Mouse (Mus musculus) large intestine, adult 2 months (tissue): ENCODE data around the gene Hsd11b2. TPM values are rescaled to one million over a fixed set of nuclear protein-coding genes. Genes with fewer than 3 reads are reported as not detected.

Experiments
- DNase-seq: peaks from one replicate; pipeline ENCODE4 v3.0.0-alpha.2; 2012; ENCODE audit warnings: low read depth, low spot score
- WGBS: fragments of 180-500 bp; shearing (Covaris S2); methylation state at CpG from one replicate; pipeline ENCODE4 v1.1.7; 2018; 5-methylcytosine and 5-hydroxymethylcytosine counted together
- polyA plus RNA-seq: library from polyadenylated mRNA; depleted of rRNA; stranded (reverse); fragments of >200 nt; gene quantifications from 2 replicates; pipeline ENCODE4 v1.2.3, GENCODE M21; 2012; rRNA removed

Gene Hsd11b2
- polyA plus RNA-seq: 19.6 and 50.5 TPM in 2 replicates

GRCm38 (mm10) chr8:105518436-105519313, at the start of gene Hsd11b2:
Gene Hsd11b2, plus strand, starts transcription at chr8:105518755.
- under 1% methylated on average over 68 of the region's 68 CpGs for WGBS
- no peak for DNase-seq

DNA sequence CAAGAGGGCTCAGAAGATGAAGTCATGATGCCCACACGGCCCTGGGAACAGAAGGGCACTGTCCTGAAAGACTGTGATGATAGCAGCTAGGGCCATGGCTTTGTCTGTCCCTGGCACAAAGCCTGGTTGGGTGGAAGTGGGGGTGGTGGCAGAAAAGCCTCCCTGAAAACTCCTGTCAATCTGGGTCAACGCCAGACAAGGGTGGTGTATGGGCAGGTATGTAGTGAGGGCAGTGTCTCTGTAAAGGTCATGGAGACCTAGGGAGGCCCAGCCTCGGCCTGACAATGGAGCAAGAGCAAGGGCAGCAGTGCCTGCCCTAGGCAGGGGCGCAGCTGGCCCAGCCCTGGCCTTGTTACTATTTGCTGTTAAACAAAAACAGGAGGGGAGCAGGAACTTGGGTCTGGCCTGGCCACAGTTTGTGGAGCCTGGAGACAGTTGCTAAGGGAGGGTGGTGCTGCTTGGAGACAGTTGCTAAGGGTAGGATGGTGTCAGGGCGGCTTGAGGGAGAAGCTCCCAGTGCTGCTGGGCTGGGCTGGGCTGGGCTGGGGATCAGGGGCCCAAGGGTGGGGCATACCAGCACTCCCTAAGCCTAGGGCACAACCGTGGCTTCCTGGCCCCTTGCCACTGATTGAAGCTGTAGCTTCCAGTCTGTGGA, 49.4 kb upstream of the Hsd11b2 start:
- no peak for DNase-seq
- 13% methylated on average over 6 of the region's 6 CpGs for WGBS

GRCm38 (mm10) chr8:105469816-105470215, 48.7 kb upstream of the Hsd11b2 start:
- 32% methylated on average over 5 of the region's 5 CpGs for WGBS
- DNase-seq: no peak

GRCm38 (mm10) chr8:105470262-105470661, 48.3 kb upstream of the Hsd11b2 start:
- WGBS: 50% methylated on average over 5 of the region's 5 CpGs
- no peak for DNase-seq

- DNase-seq: no peak
These were observed 47.8 kb upstream of the Hsd11b2 start for GRCm38 (mm10) chr8:105470681-105471313.

GRCm38 (mm10) chr8:105471314-105472015, 47.1 kb upstream of the Hsd11b2 start, which contains the start of gene Tppp3:
Gene Tppp3, minus strand, starts transcription at chr8:105471526.
- DNase-seq: peak; percentile 91
- WGBS: 14% methylated on average over 25 of the region's 25 CpGs

More at GRCm38 (mm10) chr8:105470681-105471313, 47.8 kb upstream of the Hsd11b2 start:
- WGBS: 21% methylated on average over 11 of the region's 11 CpGs

DNA sequence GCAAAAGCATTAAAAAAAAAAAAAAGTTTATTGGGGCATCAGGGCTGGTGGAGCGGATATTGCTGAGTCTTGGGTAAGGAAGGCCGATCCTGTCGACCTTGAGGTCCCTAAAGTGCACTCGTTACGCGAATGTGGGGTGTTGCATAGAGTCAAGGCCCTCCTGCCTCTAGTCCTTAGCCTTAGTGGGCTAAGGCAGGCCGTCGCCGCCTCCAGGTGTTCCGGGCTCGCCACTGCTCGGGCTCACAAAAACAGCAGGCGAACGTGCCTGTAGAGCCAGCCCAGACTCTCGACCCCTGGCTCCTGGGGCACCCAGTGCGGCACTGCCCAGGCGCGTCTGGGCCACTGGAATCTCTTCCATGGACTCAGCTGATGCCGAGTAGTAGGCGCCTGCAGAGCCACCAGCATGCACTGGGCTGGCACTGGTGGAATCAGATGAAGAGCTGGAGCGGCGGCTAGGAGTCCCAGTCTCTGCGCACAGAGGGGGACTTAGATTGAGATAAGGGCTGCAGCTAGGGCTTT, 46.1 kb upstream of the Hsd11b2 start:
- 87% methylated on average over 23 of the region's 23 CpGs for WGBS
- DNase-seq: no peak

GRCm38 (mm10) chr8:105472983-105473382, 45.6 kb upstream of the Hsd11b2 start:
- no peak for DNase-seq
- 89% methylated on average over 9 of the region's 9 CpGs for WGBS

DNA sequence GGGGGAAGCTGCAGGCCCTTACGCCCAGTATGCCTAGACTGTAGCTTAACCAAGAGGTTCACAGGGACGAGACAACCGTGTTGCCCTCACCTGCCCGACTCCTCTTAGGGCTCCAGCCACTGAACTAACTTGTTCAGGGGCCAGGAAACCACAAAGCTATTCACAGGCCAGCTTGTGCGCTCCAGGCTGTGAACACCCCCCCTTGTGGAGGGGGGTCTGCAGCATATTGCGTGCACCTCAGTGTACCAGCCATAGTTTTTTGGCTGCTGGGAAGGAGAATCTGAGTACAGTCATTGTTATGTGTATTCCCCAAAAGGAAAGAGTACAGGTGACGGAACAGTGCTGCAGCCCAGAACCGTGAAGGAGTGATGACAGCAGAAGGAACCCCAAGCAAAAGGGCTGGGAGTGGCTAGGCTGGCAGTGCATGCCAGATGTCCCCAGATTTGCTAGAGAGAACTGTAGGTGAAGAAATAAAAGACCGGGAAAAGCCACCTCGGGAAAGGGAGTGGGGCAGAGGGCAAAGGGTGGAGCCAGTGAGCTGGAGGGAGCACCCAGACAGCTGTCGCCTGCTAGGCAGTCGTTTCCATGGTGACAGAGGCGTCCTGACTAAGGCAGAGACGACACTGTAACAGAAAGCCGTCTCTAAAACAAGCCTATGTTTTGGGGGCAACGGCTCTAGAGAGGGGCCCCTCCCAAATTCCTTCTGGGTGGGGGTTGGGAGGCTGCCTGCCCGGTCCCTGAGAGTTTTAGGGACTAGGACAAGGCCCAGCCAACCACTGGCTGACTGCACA, 44.5 kb upstream of the Hsd11b2 start:
- DNase-seq: peak; percentile 85
- WGBS: 18% methylated on average over 17 of the region's 17 CpGs

DNA sequence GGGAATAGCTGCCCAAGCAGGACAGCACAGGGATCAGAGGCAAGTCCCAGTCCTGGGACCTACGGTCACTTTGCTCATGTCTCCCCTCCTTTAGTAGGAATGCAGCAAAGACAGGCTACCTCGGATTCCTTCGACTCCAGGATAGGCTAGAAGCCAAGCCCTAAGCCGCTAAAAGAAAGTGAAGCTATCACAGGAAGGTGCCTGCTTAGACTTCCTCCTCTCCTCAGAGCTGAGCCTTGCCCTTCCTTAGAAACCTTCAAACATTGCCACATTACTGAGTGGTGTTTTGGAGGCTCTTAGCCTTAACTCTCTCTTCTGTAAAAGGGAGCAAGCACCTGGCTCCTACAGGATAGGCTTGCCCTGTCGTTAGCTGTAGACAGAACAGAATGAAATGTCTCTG, 43.9 kb upstream of the Hsd11b2 start:
- 6% methylated on average over 5 of the region's 5 CpGs for WGBS
- DNase-seq: no peak

- WGBS: 79% methylated on average over 4 of the region's 4 CpGs
- DNase-seq: no peak
These were observed 43.3 kb upstream of the Hsd11b2 start for GRCm38 (mm10) chr8:105475254-105475653.

DNA sequence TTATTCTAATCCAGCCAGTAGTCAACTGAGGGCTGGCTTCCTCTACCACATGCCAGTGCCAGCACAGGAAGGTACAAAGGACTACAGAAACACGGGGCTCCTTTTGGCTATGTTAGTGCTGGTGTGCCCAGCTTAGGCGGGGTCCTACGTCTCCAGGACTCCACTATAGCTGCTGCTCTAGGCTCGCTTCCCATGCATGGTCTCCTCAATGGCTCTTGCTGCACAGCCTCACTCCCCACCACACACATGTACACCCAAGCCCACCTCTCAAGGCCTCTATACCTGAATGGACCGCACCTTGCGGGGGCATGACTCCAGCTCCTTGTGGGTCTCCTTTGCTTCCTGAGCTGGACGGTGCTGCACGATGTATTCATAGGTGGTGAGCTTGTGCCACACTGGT, 42.8 kb upstream of the Hsd11b2 start:
- DNase-seq: no peak
- 91% methylated on average over 8 of the region's 8 CpGs for WGBS

DNA sequence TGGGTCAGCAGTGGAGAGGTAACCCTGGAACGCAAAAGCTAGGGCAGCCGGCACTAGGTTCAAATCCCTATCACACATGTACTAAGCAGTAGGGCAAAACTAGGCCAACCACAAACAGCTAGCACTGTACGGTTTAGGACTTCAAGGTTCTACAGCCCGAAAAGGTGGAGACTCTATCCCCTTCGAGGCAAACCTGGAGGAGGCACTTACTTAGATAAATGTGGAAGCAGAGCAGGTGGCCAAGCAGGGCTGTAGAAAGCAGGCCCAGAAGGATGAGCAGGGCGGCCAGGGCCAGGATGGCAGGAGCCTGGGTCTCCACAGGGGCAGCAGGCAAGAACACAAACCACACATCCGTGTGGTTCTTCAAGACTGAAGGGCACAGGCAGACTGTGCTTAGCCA, 42.4 kb upstream of the Hsd11b2 start:
- no peak for DNase-seq

GRCm38 (mm10) chr8:105476628-105477413, 41.7 kb upstream of the Hsd11b2 start:
- WGBS: 56% methylated on average over 25 of the region's 25 CpGs
- DNase-seq: no peak

More for the DNA sequence above, 42.4 kb upstream of the Hsd11b2 start:
- WGBS: 98% methylated on average over 7 of the region's 7 CpGs

DNA sequence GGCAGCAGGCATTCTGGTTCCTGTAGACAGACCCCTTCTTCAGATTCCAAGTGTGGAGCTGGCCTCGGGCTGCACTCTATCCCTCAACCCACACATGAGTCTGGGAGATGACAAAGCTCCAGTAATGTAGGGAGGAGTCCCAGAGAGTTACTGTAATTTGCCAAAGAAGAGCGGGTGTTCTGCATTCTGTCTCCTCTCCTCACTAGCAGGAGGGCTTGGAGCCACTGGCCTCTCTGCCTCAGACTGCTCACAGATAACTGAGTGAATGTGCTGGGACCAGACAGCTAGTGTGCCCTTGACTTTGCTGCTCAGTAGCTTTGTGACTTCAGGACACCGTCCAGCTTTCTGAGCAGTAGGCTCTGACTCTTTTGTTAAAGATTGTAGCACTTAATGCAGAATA, 40.8 kb upstream of the Hsd11b2 start:
- WGBS: 78% methylated on average over 3 of the region's 3 CpGs
- DNase-seq: no peak

GRCm38 (mm10) chr8:105481013-105481412, 37.5 kb upstream of the Hsd11b2 start:
- DNase-seq: no peak

GRCm38 (mm10) chr8:105481453-105481852, 37.1 kb upstream of the Hsd11b2 start:
- 74% methylated on average over 6 of the region's 6 CpGs for WGBS
- no peak for DNase-seq

More at GRCm38 (mm10) chr8:105481013-105481412, 37.5 kb upstream of the Hsd11b2 start:
- 83% methylated on average over 2 of the region's 2 CpGs for WGBS

GRCm38 (mm10) chr8:105482123-105482522, 36.4 kb upstream of the Hsd11b2 start:
- WGBS: 84% methylated on average over 8 of the region's 8 CpGs
- no peak for DNase-seq
